Mouse (Mus musculus): ENCODE results near the gene Tfpt. TPM values are rescaled to one million over a fixed set of nuclear protein-coding genes. Genes with fewer than 3 reads are reported as not detected.
"Not testable (repeated sequence)": the region's sequence is repeated elsewhere in the genome, so short reads cannot be mapped to it uniquely, and the experiment has no call there.

Tfpt gene
- polyA plus RNA-seq, 1 experiment: 7.8 TPM

DNA sequence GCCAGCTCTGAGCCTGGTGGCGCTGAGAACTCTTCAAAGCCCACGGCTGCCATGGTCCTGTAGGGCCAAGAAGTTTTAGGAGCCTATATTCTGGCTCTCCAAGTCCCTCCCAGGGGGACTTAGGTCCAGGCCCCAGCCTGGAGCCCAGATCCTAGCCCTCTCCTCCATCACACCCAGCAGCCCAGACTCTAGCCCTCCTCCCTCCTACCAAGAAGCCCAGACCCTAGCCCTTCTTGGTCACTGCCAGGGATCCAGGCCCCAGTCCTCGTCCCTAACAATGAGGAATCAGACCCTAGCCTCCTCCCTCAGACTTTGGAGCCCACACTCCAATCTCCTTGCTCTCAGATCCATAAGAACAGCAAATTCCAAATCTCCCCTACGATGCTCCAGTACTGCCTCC lies 699 bp downstream of the Tfpt start:
- DNase-seq (ENCODE audit: low read depth, low spot score): no peak
- 29% methylated on average over 4 of the region's 4 CpGs for WGBS

GRCm38 (mm10) chr7:3617242-3617995 lies 12.3 kb downstream of the Tfpt start, which contains the start of gene Ndufa3:
Gene Ndufa3 (plus strand): TSS chr7:3617373.
- whole genome bisulfite sequencing: 1% methylated on average over 32 of the region's 32 CpGs
- DNase-seq (ENCODE audit: low read depth, low spot score): peak; percentile 85

DNA sequence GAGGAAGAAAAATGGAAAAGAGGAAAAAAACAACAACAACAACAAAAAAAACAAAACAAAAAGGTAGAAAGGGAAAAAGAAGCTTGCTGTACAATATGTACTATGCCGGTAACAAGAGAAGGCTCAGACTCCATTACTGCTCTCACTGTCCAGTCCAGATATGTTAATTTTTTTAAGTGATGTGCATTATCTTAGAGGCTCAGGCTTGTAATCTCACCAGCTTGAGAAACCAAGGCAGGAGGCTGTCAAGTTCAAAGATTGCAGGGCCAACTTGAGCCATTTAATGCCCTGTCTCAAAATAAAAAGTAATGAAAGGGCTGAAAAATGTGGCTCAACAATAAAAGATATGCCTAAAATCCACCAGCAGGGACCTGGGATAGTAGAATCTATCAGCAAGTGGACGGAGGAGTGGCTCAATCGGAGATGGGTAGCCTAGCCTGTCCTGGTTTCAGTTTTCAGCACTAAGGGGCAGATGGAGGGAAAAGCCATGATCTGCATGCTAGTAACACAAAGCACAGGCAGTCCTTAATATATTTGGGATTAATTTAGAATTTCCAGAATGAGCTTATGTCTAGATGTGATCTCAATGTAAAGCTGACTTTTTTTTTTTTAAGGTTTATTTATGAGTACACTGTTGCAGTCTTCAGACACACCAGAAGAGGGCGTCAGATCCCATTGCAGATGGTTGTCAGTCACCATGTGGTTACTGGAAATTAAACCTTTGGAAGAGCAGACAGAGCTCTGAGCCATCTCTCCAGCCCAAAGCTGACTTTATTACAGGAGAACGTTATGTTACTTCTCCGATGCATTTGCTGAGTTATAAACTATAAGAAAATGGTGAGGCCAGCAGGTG lies 13.1 kb downstream of the Tfpt start:
- WGBS: 37% methylated on average over 6 of the region's 6 CpGs
- DNase-seq (ENCODE audit: low read depth, low spot score): no peak

DNA sequence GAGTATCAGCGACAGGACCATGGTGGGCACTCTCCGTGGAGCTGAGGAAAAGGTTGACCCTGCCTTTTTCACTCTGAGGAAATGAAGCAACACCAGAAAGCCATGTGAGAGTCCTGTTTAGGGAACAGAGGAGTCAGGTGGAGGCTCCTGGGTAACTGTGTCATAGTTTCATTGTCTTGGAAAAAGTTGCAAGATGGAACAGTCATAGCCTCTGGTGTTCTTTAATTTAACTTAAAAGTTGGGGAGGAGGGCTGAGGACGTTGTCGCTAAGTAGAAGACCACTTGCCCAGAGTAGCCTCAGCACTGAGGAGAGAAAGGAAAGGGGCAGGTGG lies 13.7 kb downstream of the Tfpt start, which contains the start of gene Oscar:
Gene Oscar (minus strand): TSS at position 101 of the 332 bp plus-strand sequence.
- no peak for DNase-seq (ENCODE audit: low read depth, low spot score)
- WGBS: 84% methylated on average over 4 of the region's 4 CpGs

- no peak for DNase-seq (ENCODE audit: low read depth, low spot score)
- WGBS: 80% methylated on average over 3 of the region's 3 CpGs
These were observed 15.7 kb downstream of the Tfpt start for GRCm38 (mm10) chr7:3614021-3614420.

- WGBS: 55% methylated on average over 13 of the region's 13 CpGs
- no peak for DNase-seq (ENCODE audit: low read depth, low spot score)
These were observed 18.7 kb downstream of the Tfpt start for GRCm38 (mm10) chr7:3611006-3611405.

GRCm38 (mm10) chr7:3610437-3610836 lies 19.3 kb downstream of the Tfpt start:
- no peak for DNase-seq (ENCODE audit: low read depth, low spot score)
- 81% methylated on average over 3 of the region's 3 CpGs for WGBS

DNA sequence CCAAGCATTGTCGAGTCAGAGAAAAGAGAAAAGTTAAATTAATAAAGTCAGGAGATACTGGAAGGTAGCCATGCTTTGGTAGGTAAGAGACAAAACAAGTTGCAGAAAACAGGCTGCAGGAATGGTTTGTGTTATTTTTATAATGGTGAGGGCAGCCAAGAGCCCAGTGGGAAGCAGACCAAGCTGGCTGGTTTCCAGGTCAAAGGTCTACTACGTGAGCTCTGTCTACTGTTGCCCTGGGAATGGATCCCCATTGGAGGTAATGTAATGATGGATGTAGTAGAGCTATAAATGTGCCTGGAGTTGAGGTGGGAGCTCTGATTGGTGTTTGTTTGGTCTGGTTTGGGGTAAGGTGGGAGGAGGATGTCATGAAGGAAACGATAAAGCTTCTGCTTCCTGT lies 20.6 kb downstream of the Tfpt start:
- no peak for DNase-seq (ENCODE audit: low read depth, low spot score)
- 20% methylated on average over 3 of the region's 3 CpGs for WGBS

DNA sequence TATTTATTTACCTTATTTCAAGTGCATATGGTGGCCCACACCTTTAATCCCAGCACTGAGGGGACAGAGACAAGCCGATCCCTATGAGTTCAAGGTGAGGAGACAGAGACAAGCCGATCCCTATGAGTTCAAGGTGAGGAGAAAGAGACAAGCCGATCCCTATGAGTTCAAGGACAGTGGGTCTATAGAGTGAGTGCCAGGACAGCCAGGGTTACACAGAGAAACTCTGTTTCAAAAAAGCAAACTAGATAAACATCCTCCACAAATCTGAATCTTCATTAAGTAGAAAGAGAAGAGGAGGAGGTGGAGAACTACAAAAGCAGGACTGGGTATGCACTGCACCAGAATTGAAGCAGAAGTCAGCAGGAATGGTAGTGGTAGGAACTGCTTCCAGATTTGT lies 21.1 kb downstream of the Tfpt start:
- DNase-seq (ENCODE audit: low read depth, low spot score): no peak
- WGBS: 93% methylated on average over 3 of the region's 3 CpGs

DNA sequence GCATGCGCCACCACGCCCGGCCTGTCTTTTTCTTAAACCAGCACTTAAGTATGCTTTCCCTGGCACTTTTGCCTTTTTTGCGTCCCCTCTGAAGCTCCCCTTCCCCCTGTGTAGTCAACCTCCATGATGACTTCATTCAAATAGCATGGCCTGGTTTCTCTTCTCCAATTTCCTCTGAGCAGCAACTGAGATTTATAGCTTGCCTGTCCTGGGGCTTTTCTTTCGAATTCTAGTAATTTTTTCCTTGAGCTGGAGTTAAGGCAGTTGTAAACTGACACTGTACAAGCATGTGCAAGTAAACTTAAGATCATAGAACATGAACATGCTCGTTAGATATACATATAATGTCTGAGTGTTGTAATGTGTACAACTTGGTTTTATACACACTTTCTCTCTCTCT lies 22.3 kb downstream of the Tfpt start:
- WGBS: 72% methylated on average over 6 of the region's 6 CpGs
- no peak for DNase-seq (ENCODE audit: low read depth, low spot score)

DNA sequence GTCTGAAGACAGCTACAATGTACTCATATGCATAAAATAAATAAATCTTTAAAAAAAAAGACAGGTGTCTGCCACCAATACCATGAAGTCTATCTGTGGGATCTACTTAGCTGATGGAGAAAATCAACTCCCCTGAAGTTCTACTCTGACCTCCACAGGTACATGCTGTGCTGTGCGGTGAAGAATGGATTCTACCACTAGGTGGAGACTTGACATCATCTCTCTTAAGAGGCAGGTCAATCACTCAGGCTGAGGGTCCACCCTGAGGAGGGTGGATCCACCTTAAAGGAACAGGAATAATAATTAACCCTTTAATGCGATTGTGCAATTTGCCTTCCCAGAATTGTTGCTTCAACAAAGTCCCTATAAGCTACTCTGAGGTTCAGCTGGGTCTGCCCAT lies 22.9 kb downstream of the Tfpt start:
- no peak for DNase-seq (ENCODE audit: low read depth, low spot score)
- WGBS: 12% methylated on average over 2 of the region's 2 CpGs

- peak; percentile 48 for DNase-seq (ENCODE audit: low read depth, low spot score)
- 2% methylated on average over 4 of the region's 4 CpGs for WGBS
These were observed 28.6 kb downstream of the Tfpt start for GRCm38 (mm10) chr7:3601119-3601518.

- DNase-seq (ENCODE audit: low read depth, low spot score): not testable (repeated sequence)
- 48% methylated on average over 1 of the region's 1 CpGs for WGBS
These were observed 32.0 kb downstream of the Tfpt start for GRCm38 (mm10) chr7:3597755-3598154.

DNA sequence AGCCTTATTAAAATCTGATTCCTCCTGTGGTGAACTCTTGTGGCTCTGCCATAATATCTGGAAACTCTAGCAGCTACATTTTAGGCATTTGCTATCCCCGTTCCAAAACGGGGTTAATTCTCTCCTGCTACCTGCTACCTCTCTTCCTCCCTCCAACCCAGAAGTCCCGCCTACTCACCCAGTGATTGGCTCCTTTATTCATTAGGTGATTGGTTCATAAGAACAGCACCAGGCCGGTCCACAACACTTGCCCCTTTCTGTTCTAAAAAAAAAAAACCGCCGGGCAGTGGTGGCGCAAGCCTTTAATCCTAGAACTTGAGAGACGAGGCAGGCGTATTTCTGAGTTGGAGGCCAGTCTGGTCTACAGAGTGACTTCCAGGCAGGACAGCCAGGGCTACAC lies 34.6 kb downstream of the Tfpt start:
- peak; percentile 22 for DNase-seq (ENCODE audit: low read depth, low spot score)
- 13% methylated on average over 9 of the region's 9 CpGs for WGBS

DNA sequence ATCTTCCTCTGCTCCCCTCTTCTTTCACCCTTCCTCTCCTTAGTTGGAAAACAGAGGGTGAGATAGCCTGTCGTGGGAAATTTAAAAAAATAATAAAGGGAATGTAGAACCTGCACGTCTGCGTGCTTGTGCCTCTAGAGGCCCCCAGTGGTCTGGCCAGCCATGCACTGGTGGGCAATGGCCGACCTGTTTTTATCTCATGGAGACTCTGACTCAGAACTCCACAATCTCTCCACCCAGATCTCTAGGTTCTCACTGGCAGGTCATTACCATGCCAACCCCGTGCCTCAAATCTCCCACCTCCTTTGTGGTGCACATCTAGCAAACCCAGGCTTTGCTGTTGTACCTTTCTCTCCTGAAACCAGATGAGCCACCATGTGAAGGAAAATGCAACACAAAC lies 35.0 kb downstream of the Tfpt start:
- no peak for DNase-seq (ENCODE audit: low read depth, low spot score)
- WGBS: 15% methylated on average over 5 of the region's 5 CpGs

GRCm38 (mm10) chr7:3593855-3594254 lies 35.9 kb downstream of the Tfpt start:
- no peak for DNase-seq (ENCODE audit: low read depth, low spot score)

DNA sequence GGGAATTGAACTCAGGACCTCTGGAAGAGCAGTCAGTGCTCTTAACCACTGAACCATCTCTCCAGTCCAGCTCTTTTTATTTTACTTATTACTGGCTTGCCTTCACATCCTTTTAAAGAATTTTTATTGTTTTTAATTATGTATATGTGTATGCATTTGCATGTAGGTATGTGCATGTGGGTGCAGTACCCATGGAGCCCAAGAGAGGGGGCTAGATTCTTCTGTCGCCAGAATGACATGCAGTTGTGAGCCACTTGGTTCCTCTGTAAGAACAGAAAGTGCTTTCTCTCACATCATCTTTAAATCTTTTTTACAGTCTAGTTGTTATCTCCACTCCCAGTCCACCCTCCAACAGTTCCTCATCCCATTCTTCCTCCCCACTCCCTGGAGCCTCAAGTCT lies 38.2 kb downstream of the Tfpt start:
- 56% methylated on average over 1 of the region's 1 CpGs for WGBS
- no peak for DNase-seq (ENCODE audit: low read depth, low spot score)

DNA sequence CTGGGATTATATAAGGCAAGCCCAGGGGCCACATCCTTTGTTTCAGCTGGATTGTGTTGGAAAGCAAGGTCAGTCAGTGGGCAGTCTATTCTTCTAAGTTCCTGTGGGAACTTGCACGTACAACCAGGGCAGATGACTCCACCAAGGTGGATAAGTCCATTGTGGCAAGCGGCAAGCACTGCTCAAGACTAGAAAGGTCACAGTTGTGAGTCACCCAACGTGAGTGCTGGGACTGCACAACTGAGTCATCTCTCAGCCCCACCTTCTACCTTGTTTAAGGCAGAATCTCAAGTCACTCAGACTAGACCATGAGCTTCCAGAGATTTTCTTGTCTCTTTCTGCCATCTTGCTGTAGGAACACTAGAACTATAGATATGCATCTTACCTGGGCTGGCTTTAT lies 39.2 kb downstream of the Tfpt start:
- WGBS: 73% methylated on average over 3 of the region's 3 CpGs
- no peak for DNase-seq (ENCODE audit: low read depth, low spot score)

DNA sequence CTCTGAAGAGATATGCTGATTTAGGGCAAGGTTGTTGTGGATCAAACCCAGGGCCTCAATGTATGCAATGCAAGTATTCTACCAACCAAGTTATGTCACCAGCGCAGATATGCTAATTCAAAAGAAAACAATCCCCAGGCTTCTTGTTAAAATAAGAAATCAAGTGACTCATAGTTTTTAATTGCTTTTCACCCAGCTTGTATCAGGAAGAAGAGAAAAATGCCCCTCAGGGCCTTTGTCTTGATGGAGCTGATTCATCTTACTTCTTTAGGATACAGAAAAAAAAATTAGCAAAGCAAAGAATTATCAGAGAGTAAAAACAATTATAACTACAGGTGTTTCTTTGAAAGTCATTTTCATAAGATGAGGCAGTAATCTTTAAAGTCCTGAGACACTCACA lies 42.4 kb downstream of the Tfpt start:
- DNase-seq (ENCODE audit: low read depth, low spot score): no peak
- 73% methylated on average over 1 of the region's 1 CpGs for WGBS

GRCm38 (mm10) chr7:3586255-3586654 lies 43.5 kb downstream of the Tfpt start:
- WGBS: 5% methylated on average over 5 of the region's 5 CpGs
- DNase-seq (ENCODE audit: low read depth, low spot score): no peak

GRCm38 (mm10) chr7:3585763-3586162 lies 44.0 kb downstream of the Tfpt start:
- 18% methylated on average over 6 of the region's 6 CpGs for WGBS

More at GRCm38 (mm10) chr7:3585763-3586162, 44.0 kb downstream of the Tfpt start:
- DNase-seq (ENCODE audit: low read depth, low spot score): no peak
